ENCODE assay signal across 12 mouse cellular contexts in genomic region chr9:80202374-80203060, GRCm38 (mm10). TPM values are rescaled to one million over a fixed set of nuclear protein-coding genes. Genes with fewer than 3 reads are reported as not detected.
A peak's percentile ranks its signal among the peaks of the same experiment; 100 is the strongest.
DNase-seq lines count a peak whose midpoint lies in the region; ATAC-seq and TF ChIP-seq lines count a peak whose summit lies in the region.
"Had no signal": no experiment of that assay in that cellular context is flagged by ENCODE, and none has a peak within 500 bp of the region (broad histone marks: within the 10 kb centered on the region; RNA-seq: fewer than 3 reads in every experiment).

No protein-coding gene starts in this region.

- H3K27me3 ChIP-seq in intestine, embryonic 15.5 days (replicated peaks), result no peaks in the 10 kb centered on the region
- H3K27me3 ChIP-seq in myocyte (ENCODE audit: control insufficient read depth, insufficient read depth, insufficient read length), result no peaks in the 10 kb centered on the region

- TF ChIP-seq POLR2A in myocyte (IDR thresholded peaks at IDR 0.05; ENCODE audit: insufficient read length, low read depth), result no peak

- no peaks in the 10 kb centered on the region for H3K9me3 ChIP-seq in intestine, embryonic 15.5 days

- no peak overlapping the region for H3K9ac ChIP-seq in intestine, embryonic 15.5 days

- H3K36me3 ChIP-seq in intestine, embryonic 15.5 days, result no peaks in the 10 kb centered on the region
- no peaks in the 10 kb centered on the region for H3K36me3 ChIP-seq in myocyte (ENCODE audit: control insufficient read depth, insufficient read depth)

- WGBS in intestine, embryonic 15.5 days, result 84% methylated on average over 14 of the region's 14 CpGs

- no peak overlapping the region for H3K27ac ChIP-seq in intestine, embryonic 15.5 days

- ATAC-seq in intestine, embryonic 15.5 days, result peak; percentile 37; the same call in 1 of the 2 replicates
- no peak for ATAC-seq in frontal cortex, adult (ENCODE audit: low TSS enrichment)
- ATAC-seq: CD4-positive, CD25-positive, alpha-beta regulatory T cell, adult 4 months had no signal

- peak; percentile 18 for DNase-seq in gastrocnemius, postnatal 14 days
- DNase-seq in gastrocnemius, adult 18-20 months (ENCODE audit: low spot score), result no peak
- peak; percentile 13 for DNase-seq in layer of hippocampus, adult 9-11 months
- no peak for DNase-seq in layer of hippocampus, adult 8-10 months (ENCODE audit: low spot score in 2 of 2)
- DNase-seq in adrenal gland, postnatal 25 days, result no peak
- DNase-seq: cerebellum, adult 9-10 months; thymus, adult 18-20 months had no signal

- intact Hi-C loops in gastrocnemius, postnatal 14 days (cut with DNase I; ENCODE audit: low total_unique reads), result no loop called here

- no peak overlapping the region for H3ac ChIP-seq in myocyte (ENCODE audit: control insufficient read depth, insufficient read length)

- H3K4me3 ChIP-seq in intestine, embryonic 15.5 days (replicated peaks), result no peak overlapping the region
- H3K4me3 ChIP-seq in myocyte, result no peak overlapping the region
- H3K4me3 ChIP-seq: erythroblast, embryonic 14.5 days had no signal

- H3K4me2 ChIP-seq in intestine, embryonic 15.5 days (replicated peaks), result no peak overlapping the region
- peak overlapping the region; percentile 30 for H3K4me2 ChIP-seq in myocyte (ENCODE audit: low read depth)

- no peaks in the 10 kb centered on the region for H3K79me2 ChIP-seq in myocyte (ENCODE audit: control insufficient read depth, insufficient read depth)

- H3K4me1 ChIP-seq in intestine, embryonic 15.5 days (replicated peaks), result 0 out of 2 replicates have a peak, but pooled peaks cover 10% of the 10 kb centered on the region

TF ChIP-seq in myocyte, 11 proteins besides CTCF, POLR2A, EP300 and RAD21:
- TF ChIP-seq MYOG (IDR thresholded peaks at IDR 0.05; ENCODE audit: control insufficient read depth in 1 of 3, insufficient read depth in 1 of 3, insufficient read length in 2 of 3, low read depth in 2 of 3) (no peak), USF1 (IDR thresholded peaks at IDR 0.05; ENCODE audit: low read depth) (no peak), CEBPB (IDR thresholded peaks at IDR 0.05; ENCODE audit: insufficient read depth, poor library complexity, severe bottlenecking) (no peak), REST (IDR thresholded peaks at IDR 0.05; ENCODE audit: insufficient read depth, insufficient read length) (no peak), E2F4 (IDR thresholded peaks at IDR 0.05; ENCODE audit: insufficient read depth) (no peak), TCF3 (IDR thresholded peaks at IDR 0.05; ENCODE audit: insufficient read length, low read depth) (no peak), POLR2AphosphoS2 (IDR thresholded peaks at IDR 0.05; ENCODE audit: insufficient read length, low read depth) (no peak), SRF (IDR thresholded peaks at IDR 0.05; ENCODE audit: control insufficient read depth, insufficient read length, low read depth) (no peak)
TF ChIP-seq in myocyte: peak in this region for 0.

RNA-seq across cellular contexts. Expression of gene Myo6, which starts 37.7 kb away (rescaled TPM):
- 10 to 100 TPM in 1 of 2 experiments, 1 to 10 TPM in 1; 9.0 to 10.3 TPM for total RNA-seq in gastrocnemius, postnatal 14 days (2021)
- total RNA-seq in gastrocnemius, adult 18-20 months (2021), result 1 to 10 TPM; 7.1 to 8.8 TPM
- 100 to 1,000 TPM in 2 of 4 experiments, 10 to 100 TPM in 2; 84.7 to 105 (median 97.0) TPM for total RNA-seq in layer of hippocampus, adult 8-10 months (2022)
- polyA plus RNA-seq in intestine, embryonic 15.5 days (2015; fragmentation: Nextera tagmentation; extraction: Ambion mirVana), result 64.7 and 71.9 TPM in 2 replicates
- 4.1 TPM for polyA plus RNA-seq in myocyte (2012; fragmentation: generic; extraction: Trizol)
- 39.5 and 47.2 TPM in 2 replicates for total RNA-seq in adrenal gland, postnatal 25 days (2021)

Comparison
In these comparisons a context has a peak if more than half of its experiments do, and no peak if none do; other contexts are left out.
1. DNase-seq: peak in gastrocnemius, postnatal 14 days (single experiment) and layer of hippocampus, adult 9-11 months (single experiment); none in gastrocnemius, adult 18-20 months (single experiment), layer of hippocampus, adult 8-10 months (0 of 2) and adrenal gland, postnatal 25 days (single experiment).